Mouse (Mus musculus): Measurements from ENCODE around the gene P2ry14. TPM values are rescaled to one million over a fixed set of nuclear protein-coding genes. Genes with fewer than 3 reads are reported as not detected.
A peak's percentile ranks its signal among the peaks of the same experiment; 100 is the strongest.

The P2ry14 gene
- polyA plus RNA-seq (2015; fragmentation: Nextera tagmentation; extraction: Ambion mirVana) = 2.3 and 2.4 TPM in 2 replicates

GRCm38 (mm10) chr3:59153424-59153823, at the start of gene P2ry14:
P2ry14 (minus strand) TSS chr3:59153618.
- no peak within 1 kb of the TSS for H3K27ac ChIP-seq (replicated peaks)
- H3K4me1 ChIP-seq = no peaks in the 10 kb centered on the region
- ATAC-seq (ENCODE audit: insufficient number of reproducible peaks, low FRiP score, low TSS enrichment, low read depth) = no peak
- H3K4me3 ChIP-seq (replicated peaks) = no peak within 1 kb of the TSS
- H3K27me3 ChIP-seq = no peaks in the 10 kb centered on the region
- H3K4me2 ChIP-seq (replicated peaks) = no peak within 1 kb of the TSS
- no peaks in the 10 kb centered on the region for H3K36me3 ChIP-seq
- no peaks in the 10 kb centered on the region for H3K9me3 ChIP-seq (replicated peaks)
- H3K9ac ChIP-seq = no peak within 1 kb of the TSS
- WGBS = 78% methylated on average over 5 of the region's 5 CpGs

DNA sequence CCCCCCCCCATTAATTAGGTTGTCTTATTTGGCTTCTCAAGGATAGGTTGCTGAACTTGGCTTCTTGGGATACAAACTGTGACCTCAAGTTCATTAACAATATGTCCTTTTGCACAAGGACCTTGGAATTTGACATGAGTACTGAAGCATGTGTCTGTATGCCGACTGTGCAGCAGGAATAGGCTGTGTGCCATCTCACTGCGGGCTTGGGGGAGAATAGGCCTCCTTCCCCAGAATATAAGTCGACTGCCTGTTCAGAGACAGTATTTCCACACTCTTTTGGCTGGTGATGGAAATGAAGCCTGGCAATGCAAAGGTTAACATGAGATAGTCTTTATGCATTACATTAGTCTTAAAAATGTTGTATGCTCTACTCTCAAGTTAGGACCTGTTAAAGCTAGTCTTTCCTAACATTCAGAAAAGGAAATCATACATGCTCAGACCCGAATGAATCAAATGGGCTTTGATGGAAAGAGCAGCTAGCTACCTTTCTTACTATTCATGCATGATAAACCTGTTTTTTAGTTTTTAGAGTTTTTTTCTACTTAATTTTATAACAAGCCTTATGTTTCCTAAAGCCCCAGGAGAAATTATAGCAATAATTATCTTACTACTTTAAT, 44.0 kb upstream of the P2ry14 start:
- 58% methylated on average over 4 of the region's 4 CpGs for WGBS
- ATAC-seq (ENCODE audit: insufficient number of reproducible peaks, low FRiP score, low TSS enrichment, low read depth) = no peak; the same call in 1 of the 2 replicates
- H3K9ac ChIP-seq = no peak overlapping the region
- H3K9me3 ChIP-seq (replicated peaks) = no peaks in the 10 kb centered on the region
- no peaks in the 10 kb centered on the region for H3K4me1 ChIP-seq
- no peaks in the 10 kb centered on the region for H3K36me3 ChIP-seq
- H3K4me2 ChIP-seq (replicated peaks) = no peak overlapping the region
- H3K27ac ChIP-seq (replicated peaks) = 0 out of 2 replicates have a peak overlapping the region, but pooled peaks have one; percentile 65
- H3K4me3 ChIP-seq (replicated peaks) = no peak overlapping the region
- no peaks in the 10 kb centered on the region for H3K27me3 ChIP-seq

DNA sequence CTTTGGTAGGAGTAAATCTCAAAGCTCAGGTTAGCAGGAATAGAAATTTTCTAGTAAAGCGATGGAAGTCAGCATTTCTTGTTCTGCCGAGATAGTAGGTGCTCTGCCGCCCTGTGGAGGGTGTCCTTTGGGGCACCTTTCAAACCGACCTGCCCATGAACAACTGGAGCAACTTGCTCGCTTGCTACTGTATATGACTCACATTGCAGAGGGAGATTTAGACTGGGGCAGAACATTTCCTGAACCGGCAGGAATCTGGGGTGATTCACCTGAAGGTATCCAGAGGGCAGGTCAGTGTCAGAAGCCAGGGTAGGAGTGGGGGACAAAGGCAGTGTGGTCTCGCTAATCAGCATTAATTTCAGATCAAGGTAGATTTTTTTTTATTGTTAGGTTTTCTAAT, 41.5 kb upstream of the P2ry14 start, which contains the start of gene Gpr87:
Gene Gpr87, minus strand, starts transcription at position 167 of the 400 bp plus-strand sequence.
- ATAC-seq (ENCODE audit: insufficient number of reproducible peaks, low FRiP score, low TSS enrichment, low read depth) = no peak
- Histone ChIP-seq H3K4me2 (replicated peaks) (peak within 1 kb of the TSS; percentile 30; the same call in 1 of the 2 replicates), H3K9me3 (replicated peaks) (no peaks in the 10 kb centered on the region), H3K27ac (replicated peaks) (peak within 1 kb of the TSS; percentile 84), H3K4me3 (replicated peaks) (peak within 1 kb of the TSS; percentile 24), H3K27me3 (no peaks in the 10 kb centered on the region), H3K4me1 (no peaks in the 10 kb centered on the region), H3K9ac (no peak within 1 kb of the TSS), H3K36me3 (no peaks in the 10 kb centered on the region)
- 69% methylated on average over 7 of the region's 7 CpGs for WGBS

GRCm38 (mm10) chr3:59194099-59194498, 40.7 kb upstream of the P2ry14 start:
- ATAC-seq (ENCODE audit: insufficient number of reproducible peaks, low FRiP score, low TSS enrichment, low read depth) = no peak
- H3K27ac ChIP-seq (replicated peaks) = peak overlapping the region; percentile 84
- H3K4me1 ChIP-seq = no peaks in the 10 kb centered on the region
- WGBS = 65% methylated on average over 7 of the region's 7 CpGs
- no peak overlapping the region for H3K9ac ChIP-seq
- H3K4me3 ChIP-seq (replicated peaks) = peak overlapping the region; percentile 24
- no peaks in the 10 kb centered on the region for H3K27me3 ChIP-seq
- no peaks in the 10 kb centered on the region for H3K36me3 ChIP-seq
- peak overlapping the region; percentile 30; the same call in 1 of the 2 replicates for H3K4me2 ChIP-seq (replicated peaks)
- H3K9me3 ChIP-seq (replicated peaks) = no peaks in the 10 kb centered on the region

DNA sequence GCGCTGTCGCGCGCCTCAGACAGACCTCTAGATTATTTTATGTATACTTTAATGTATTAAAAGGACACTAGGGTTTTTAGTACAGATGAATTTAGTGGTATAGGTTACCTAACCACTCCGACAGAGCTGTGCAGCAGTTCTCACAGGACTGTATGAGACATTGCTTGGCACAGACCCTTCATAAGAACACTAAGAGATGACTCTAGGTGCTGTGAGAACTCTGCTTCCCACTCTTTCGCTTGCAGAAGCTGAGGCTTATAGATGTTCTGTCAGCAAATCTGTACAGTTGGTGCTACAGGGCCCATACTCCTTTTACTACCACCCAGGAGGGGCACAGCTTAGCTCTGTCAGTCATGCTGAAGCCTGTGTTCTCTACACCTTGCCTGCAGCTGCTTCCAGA, 38.3 kb upstream of the P2ry14 start:
- Histone ChIP-seq H3K4me1 (no peaks in the 10 kb centered on the region), H3K4me3 (replicated peaks) (no peak overlapping the region), H3K27me3 (no peaks in the 10 kb centered on the region), H3K36me3 (no peaks in the 10 kb centered on the region), H3K9ac (no peak overlapping the region), H3K9me3 (replicated peaks) (no peaks in the 10 kb centered on the region), H3K27ac (replicated peaks) (no peak overlapping the region), H3K4me2 (replicated peaks) (no peak overlapping the region)
- WGBS = 90% methylated on average over 6 of the region's 6 CpGs
- ATAC-seq (ENCODE audit: insufficient number of reproducible peaks, low FRiP score, low TSS enrichment, low read depth) = no peak

DNA sequence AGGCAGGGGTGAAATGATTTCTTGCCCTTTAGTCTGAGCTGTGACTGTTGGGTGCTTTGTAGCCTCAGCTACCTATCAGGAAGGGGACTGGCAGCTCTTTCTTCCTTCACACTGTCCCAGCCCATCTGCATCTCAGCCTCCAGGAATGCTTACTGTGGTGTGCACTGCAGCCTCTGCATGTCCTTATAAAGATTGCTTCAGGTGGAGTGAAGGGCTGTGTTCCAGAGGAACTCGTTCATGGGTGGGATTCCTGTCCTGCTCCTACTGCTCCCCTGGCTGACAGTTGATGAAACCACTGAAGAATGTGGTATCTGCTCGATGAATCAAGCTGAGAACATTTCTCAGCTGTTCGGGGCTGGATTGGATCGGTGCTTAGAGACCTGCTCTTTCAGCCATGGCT, 33.9 kb upstream of the P2ry14 start:
- 63% methylated on average over 4 of the region's 4 CpGs for WGBS
- Histone ChIP-seq H3K27ac (replicated peaks) (no peak overlapping the region), H3K9me3 (replicated peaks) (no peaks in the 10 kb centered on the region), H3K4me2 (replicated peaks) (no peak overlapping the region), H3K9ac (no peak overlapping the region), H3K27me3 (no peaks in the 10 kb centered on the region), H3K4me3 (replicated peaks) (no peak overlapping the region), H3K36me3 (no peaks in the 10 kb centered on the region), H3K4me1 (no peaks in the 10 kb centered on the region)
- ATAC-seq (ENCODE audit: insufficient number of reproducible peaks, low FRiP score, low TSS enrichment, low read depth) = no peak

GRCm38 (mm10) chr3:59185662-59186061, 32.2 kb upstream of the P2ry14 start:
- no peak overlapping the region for H3K27ac ChIP-seq (replicated peaks)
- WGBS = 90% methylated on average over 4 of the region's 4 CpGs

DNA sequence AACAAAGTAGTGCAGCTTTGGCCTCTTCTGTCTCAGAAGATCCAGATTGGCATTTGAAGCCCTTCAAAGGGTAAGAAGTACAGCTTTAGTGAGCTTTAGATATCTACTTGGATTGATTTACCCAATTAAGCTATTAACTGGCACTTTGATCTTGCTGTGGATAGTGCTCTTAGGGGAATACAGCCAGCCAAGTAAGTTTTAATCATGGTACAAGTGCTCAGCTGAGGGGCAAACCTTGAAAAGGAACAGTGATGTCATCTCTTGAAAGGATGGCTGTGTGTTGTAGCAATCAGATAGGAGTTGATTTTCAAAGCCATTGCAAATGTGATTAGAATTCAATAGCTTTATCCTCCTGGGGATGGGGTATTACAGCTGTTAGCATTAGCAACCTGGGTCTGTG, 28.7 kb upstream of the P2ry14 start:
- Histone ChIP-seq H3K9me3 (replicated peaks) (no peaks in the 10 kb centered on the region), H3K4me3 (replicated peaks) (no peak overlapping the region), H3K36me3 (no peaks in the 10 kb centered on the region), H3K27ac (replicated peaks) (0 out of 2 replicates have a peak overlapping the region, but pooled peaks have one; percentile 6), H3K9ac (no peak overlapping the region), H3K4me1 (0 out of 2 replicates have a peak, but pooled peaks cover 3% of the 10 kb centered on the region), H3K27me3 (no peaks in the 10 kb centered on the region), H3K4me2 (replicated peaks) (no peak overlapping the region)
- ATAC-seq (ENCODE audit: insufficient number of reproducible peaks, low FRiP score, low TSS enrichment, low read depth) = no peak

More at GRCm38 (mm10) chr3:59185662-59186061, 32.2 kb upstream of the P2ry14 start:
- Histone ChIP-seq H3K27me3 (no peaks in the 10 kb centered on the region), H3K36me3 (no peaks in the 10 kb centered on the region), H3K4me3 (replicated peaks) (no peak overlapping the region), H3K9me3 (replicated peaks) (no peaks in the 10 kb centered on the region), H3K9ac (no peak overlapping the region), H3K4me1 (0 out of 2 replicates have a peak, but pooled peaks cover 3% of the 10 kb centered on the region), H3K4me2 (replicated peaks) (no peak overlapping the region)
- no peak for ATAC-seq (ENCODE audit: insufficient number of reproducible peaks, low FRiP score, low TSS enrichment, low read depth)

- Histone ChIP-seq H3K27me3 (no peaks in the 10 kb centered on the region), H3K36me3 (no peaks in the 10 kb centered on the region), H3K9ac (no peak overlapping the region), H3K27ac (replicated peaks) (no peak overlapping the region), H3K9me3 (replicated peaks) (no peaks in the 10 kb centered on the region), H3K4me3 (replicated peaks) (no peak overlapping the region), H3K4me1 (0 out of 2 replicates have a peak, but pooled peaks cover 3% of the 10 kb centered on the region), H3K4me2 (replicated peaks) (no peak overlapping the region)
- 60% methylated on average over 5 of the region's 5 CpGs for WGBS
- ATAC-seq (ENCODE audit: insufficient number of reproducible peaks, low FRiP score, low TSS enrichment, low read depth) = no peak
Observed at GRCm38 (mm10) chr3:59181134-59181533, 27.7 kb upstream of the P2ry14 start.

GRCm38 (mm10) chr3:59176871-59177270, 23.5 kb upstream of the P2ry14 start:
- Histone ChIP-seq H3K4me1 (0 out of 2 replicates have a peak, but pooled peaks cover 3% of the 10 kb centered on the region), H3K4me2 (replicated peaks) (no peak overlapping the region), H3K36me3 (no peaks in the 10 kb centered on the region), H3K4me3 (replicated peaks) (no peak overlapping the region), H3K27me3 (no peaks in the 10 kb centered on the region), H3K9me3 (replicated peaks) (no peaks in the 10 kb centered on the region), H3K27ac (replicated peaks) (no peak overlapping the region), H3K9ac (no peak overlapping the region)
- ATAC-seq (ENCODE audit: insufficient number of reproducible peaks, low FRiP score, low TSS enrichment, low read depth) = no peak
- WGBS = 72% methylated on average over 5 of the region's 5 CpGs

DNA sequence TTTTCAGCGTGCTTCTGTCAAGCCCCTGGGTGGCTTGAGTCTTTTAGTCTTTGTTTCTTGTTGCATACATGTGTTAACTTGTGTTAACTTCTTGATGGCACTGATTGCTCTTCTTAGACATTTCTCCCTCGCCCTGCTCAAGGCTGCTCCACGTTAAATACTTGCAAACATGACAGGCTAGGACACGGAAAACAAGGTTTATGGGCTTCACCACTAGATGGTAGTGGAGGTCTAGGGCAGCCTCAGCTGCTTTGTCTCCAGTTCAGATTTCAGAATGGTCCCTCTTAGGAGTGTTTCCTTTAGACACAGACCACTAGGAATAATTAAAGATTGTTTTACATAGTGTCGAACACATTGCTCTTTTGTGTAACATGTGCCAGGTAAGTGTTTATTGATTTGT, 21.8 kb upstream of the P2ry14 start:
- Histone ChIP-seq H3K9me3 (replicated peaks) (no peaks in the 10 kb centered on the region), H3K4me3 (replicated peaks) (no peak overlapping the region), H3K36me3 (no peaks in the 10 kb centered on the region), H3K27me3 (no peaks in the 10 kb centered on the region), H3K4me2 (replicated peaks) (no peak overlapping the region), H3K9ac (no peak overlapping the region), H3K27ac (replicated peaks) (no peak overlapping the region), H3K4me1 (no peaks in the 10 kb centered on the region)
- ATAC-seq (ENCODE audit: insufficient number of reproducible peaks, low FRiP score, low TSS enrichment, low read depth) = no peak
- 20% methylated on average over 5 of the region's 5 CpGs for WGBS
